Mouse (Mus musculus): ENCODE results near the gene Gm15114.
"Not testable (repeated sequence)": the region's sequence is repeated elsewhere in the genome, so short reads cannot be mapped to it uniquely, and the experiment has no call there.

Gene Gm15114

GRCm38 (mm10) chrX:148488649-148489048, at the start of gene Gm15114:
TSS of gene Gm15114 (plus strand) at chrX:148488949.
- not testable (repeated sequence) for DNase-seq

Data from layer of hippocampus, adult 9-11 months (tissue).